Mouse (Mus musculus) monocyte, adult 2 months (primary cell): ENCODE measurements at regions not wholly inside any gene's neighbourhood (a gene's known extent, or its start where the extent isn't known, plus 50 kb on each side); places are given as distances from the start of the nearest gene placed in this dataset.

Experiments used
- DNase-seq, 2 experiments: peaks; one replicate each; pipeline ENCODE4 v3.0.0; 2022; ENCODE audit warnings: low spot score in 2 of 2, low read depth in 1 of 2

- DNase-seq, result no peak
These were observed 566.8 kb downstream of the 1700064H15Rik start for GRCm38 (mm10) chr3:19061488-19062248.

DNA sequence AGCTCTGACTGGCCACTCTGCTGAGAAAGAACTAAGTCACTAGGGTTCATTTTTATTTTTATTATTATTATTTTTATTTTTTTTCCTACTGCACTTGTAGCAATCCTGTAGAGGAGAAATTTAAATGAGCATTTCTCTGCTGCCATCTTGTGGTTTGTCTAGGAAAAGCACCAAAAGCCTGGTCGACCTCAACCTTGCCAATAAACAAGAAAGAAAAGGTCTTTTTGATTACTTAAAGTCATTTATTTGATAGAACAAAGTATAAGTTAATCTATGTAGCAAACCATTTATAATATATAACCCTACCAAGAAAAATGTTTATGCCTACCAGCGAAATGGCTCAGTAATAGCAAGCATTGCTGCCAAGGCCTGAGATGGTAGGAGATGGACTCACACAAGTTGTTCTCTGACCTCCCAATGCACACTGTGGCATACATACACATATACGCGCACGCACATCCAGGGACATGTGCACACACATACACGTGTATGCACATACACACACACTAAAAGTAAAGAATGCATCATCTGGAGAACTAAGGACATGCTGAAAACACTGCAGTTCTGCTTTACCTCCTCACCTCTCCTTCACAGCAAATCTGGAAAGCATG is 566.1 kb downstream of the 1700064H15Rik start:
- no peak for DNase-seq

DNA sequence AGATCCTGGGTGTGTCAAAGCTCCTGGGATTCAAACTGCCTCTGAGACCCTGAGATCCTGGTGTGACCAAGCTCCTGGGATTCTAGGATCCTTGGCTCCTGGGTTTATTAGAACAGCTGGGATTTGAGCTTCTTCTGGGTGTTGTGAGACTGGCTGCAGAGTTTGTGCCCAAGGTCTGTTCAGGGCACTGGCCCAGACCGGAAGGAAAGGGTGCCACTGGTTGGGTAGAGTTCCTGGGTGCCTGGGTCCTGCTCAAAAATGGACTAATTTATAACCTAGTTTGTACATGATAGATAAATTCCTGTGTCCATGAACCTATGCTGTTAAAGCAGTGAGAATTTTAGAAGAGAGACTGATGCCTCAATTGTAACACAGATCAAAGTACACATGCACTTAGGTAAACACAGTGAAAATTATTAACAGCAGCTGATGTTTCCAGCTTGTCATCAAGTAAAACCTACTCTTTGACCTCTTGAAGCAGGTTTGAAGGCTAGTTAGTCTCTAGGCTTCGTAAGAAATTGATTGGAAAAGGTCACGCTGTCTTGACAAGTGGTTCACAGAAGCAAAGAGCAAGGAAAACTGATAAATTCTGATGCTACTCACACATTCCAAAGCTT is 561.2 kb downstream of the 1700064H15Rik start:
- DNase-seq, result no peak
